Mouse (Mus musculus): ENCODE results near the gene Ppp1r13b.

GRCm38 (mm10) chr12:111928411-111928966 is 20.6 kb upstream of the Ppp1r13b start:
- TF ChIP-seq CTCF (IDR thresholded peaks at IDR 0.05; ENCODE audit: low read depth, low read length) (no peak), GATA1 (IDR thresholded peaks at IDR 0.05; ENCODE audit: borderline replicate concordance, low read length) (no peak), GATA2 (IDR thresholded peaks at IDR 0.05; ENCODE audit: borderline replicate concordance, low read depth, low read length) (no peak)
